Mouse (Mus musculus): ENCODE results near the gene Defb45. TPM values are rescaled to one million over a fixed set of nuclear protein-coding genes. Genes with fewer than 3 reads are reported as not detected.

Gene Defb45
- polyA plus RNA-seq, 1 experiment from 2014 or later = not detected

- ATAC-seq (replicated peaks; ENCODE audit: low FRiP score) (no peak), DNase-seq (ENCODE audit: low spot score) (no peak)
- peaks cover 4% of the 10 kb centered on the region for H3K27me3 ChIP-seq (replicated peaks; ENCODE audit: control insufficient read depth, insufficient read depth, low read length)
- H3K36me3 ChIP-seq (ENCODE audit: control insufficient read depth, insufficient read depth, low read length) = no peaks in the 10 kb centered on the region
- no peaks in the 10 kb centered on the region for H3K9me3 ChIP-seq (ENCODE audit: control insufficient read depth, low read length)
- no peak overlapping the region for H3K4me2 ChIP-seq
- no peak overlapping the region for H3K4me3 ChIP-seq (ENCODE audit: low read depth, low read length)
- WGBS = 63% methylated on average over 9 of the region's 9 CpGs
- H3K27ac ChIP-seq (ENCODE audit: low read depth, low read length) = no peak overlapping the region
- no peak overlapping the region for H3K9ac ChIP-seq (ENCODE audit: low read depth, low read length)
- H3K4me1 ChIP-seq (replicated peaks; ENCODE audit: control insufficient read depth, insufficient read depth, low read length) = no peaks in the 10 kb centered on the region
These were observed 21.4 kb upstream of the Defb45 start for GRCm38 (mm10) chr2:152620367-152621134.

GRCm38 (mm10) chr2:152617374-152617773 lies 18.2 kb upstream of the Defb45 start:
- H3K36me3 ChIP-seq (ENCODE audit: control insufficient read depth, insufficient read depth, low read length) = no peaks in the 10 kb centered on the region
- ATAC-seq (replicated peaks; ENCODE audit: low FRiP score) = no peak
- H3K4me1 ChIP-seq (replicated peaks; ENCODE audit: control insufficient read depth, insufficient read depth, low read length) = no peaks in the 10 kb centered on the region
- H3K9ac ChIP-seq (ENCODE audit: low read depth, low read length) = no peak overlapping the region
- no peak for DNase-seq (ENCODE audit: low spot score)
- WGBS = 55% methylated on average over 5 of the region's 5 CpGs
- H3K4me3 ChIP-seq (ENCODE audit: low read depth, low read length) = no peak overlapping the region
- H3K9me3 ChIP-seq (ENCODE audit: control insufficient read depth, low read length) = no peaks in the 10 kb centered on the region
- no peak overlapping the region for H3K4me2 ChIP-seq
- H3K27ac ChIP-seq (ENCODE audit: low read depth, low read length) = no peak overlapping the region
- 0 out of 2 replicates have a peak, but pooled peaks cover 2% of the 10 kb centered on the region for H3K27me3 ChIP-seq (replicated peaks; ENCODE audit: control insufficient read depth, insufficient read depth, low read length)

GRCm38 (mm10) chr2:152616470-152616869 lies 17.3 kb upstream of the Defb45 start:
- H3K4me2 ChIP-seq = no peak overlapping the region
- no peaks in the 10 kb centered on the region for H3K36me3 ChIP-seq (ENCODE audit: control insufficient read depth, insufficient read depth, low read length)
- DNase-seq (ENCODE audit: low spot score) (no peak), ATAC-seq (replicated peaks; ENCODE audit: low FRiP score) (no peak)
- no peak overlapping the region for H3K4me3 ChIP-seq (ENCODE audit: low read depth, low read length)
- H3K27ac ChIP-seq (ENCODE audit: low read depth, low read length) = no peak overlapping the region
- 46% methylated on average over 6 of the region's 6 CpGs for WGBS
- H3K9ac ChIP-seq (ENCODE audit: low read depth, low read length) = no peak overlapping the region
- no peaks in the 10 kb centered on the region for H3K27me3 ChIP-seq (replicated peaks; ENCODE audit: control insufficient read depth, insufficient read depth, low read length)
- no peaks in the 10 kb centered on the region for H3K4me1 ChIP-seq (replicated peaks; ENCODE audit: control insufficient read depth, insufficient read depth, low read length)
- H3K9me3 ChIP-seq (ENCODE audit: control insufficient read depth, low read length) = no peaks in the 10 kb centered on the region

GRCm38 (mm10) chr2:152615563-152615962 lies 16.4 kb upstream of the Defb45 start:
- H3K9me3 ChIP-seq (ENCODE audit: control insufficient read depth, low read length) = no peaks in the 10 kb centered on the region
- no peak overlapping the region for H3K4me2 ChIP-seq
- ATAC-seq (replicated peaks; ENCODE audit: low FRiP score) (no peak), DNase-seq (ENCODE audit: low spot score) (peak; percentile 48)
- 7% methylated on average over 7 of the region's 7 CpGs for WGBS
- H3K4me1 ChIP-seq (replicated peaks; ENCODE audit: control insufficient read depth, insufficient read depth, low read length) = no peaks in the 10 kb centered on the region
- H3K36me3 ChIP-seq (ENCODE audit: control insufficient read depth, insufficient read depth, low read length) = no peaks in the 10 kb centered on the region
- no peak overlapping the region for H3K9ac ChIP-seq (ENCODE audit: low read depth, low read length)
- H3K27ac ChIP-seq (ENCODE audit: low read depth, low read length) = no peak overlapping the region
- no peaks in the 10 kb centered on the region for H3K27me3 ChIP-seq (replicated peaks; ENCODE audit: control insufficient read depth, insufficient read depth, low read length)
- no peak overlapping the region for H3K4me3 ChIP-seq (ENCODE audit: low read depth, low read length)

- no peak overlapping the region for H3K4me2 ChIP-seq
- 42% methylated on average over 7 of the region's 8 CpGs for WGBS
- no peak for DNase-seq (ENCODE audit: low spot score)
These were observed 13.0 kb upstream of the Defb45 start for GRCm38 (mm10) chr2:152612193-152612592.

GRCm38 (mm10) chr2:152608719-152609118 lies 9.5 kb upstream of the Defb45 start:
- Histone ChIP-seq H3K4me2 (no peak overlapping the region), H3K4me3 (ENCODE audit: low read depth, low read length) (no peak overlapping the region), H3K4me1 (replicated peaks; ENCODE audit: control insufficient read depth, insufficient read depth, low read length) (no peaks in the 10 kb centered on the region), H3K36me3 (ENCODE audit: control insufficient read depth, insufficient read depth, low read length) (no peaks in the 10 kb centered on the region), H3K27ac (ENCODE audit: low read depth, low read length) (no peak overlapping the region), H3K27me3 (replicated peaks; ENCODE audit: control insufficient read depth, insufficient read depth, low read length) (no peaks in the 10 kb centered on the region), H3K9me3 (ENCODE audit: control insufficient read depth, low read length) (no peaks in the 10 kb centered on the region), H3K9ac (ENCODE audit: low read depth, low read length) (no peak overlapping the region)
- WGBS = 88% methylated on average over 1 of the region's 1 CpGs
- ATAC-seq (replicated peaks; ENCODE audit: low FRiP score) = no peak
- no peak for DNase-seq (ENCODE audit: low spot score)

More at GRCm38 (mm10) chr2:152612193-152612592, 13.0 kb upstream of the Defb45 start:
- no peak overlapping the region for H3K27ac ChIP-seq (ENCODE audit: low read depth, low read length)
- no peak overlapping the region for H3K9ac ChIP-seq (ENCODE audit: low read depth, low read length)
- no peaks in the 10 kb centered on the region for H3K27me3 ChIP-seq (replicated peaks; ENCODE audit: control insufficient read depth, insufficient read depth, low read length)
- no peak for ATAC-seq (replicated peaks; ENCODE audit: low FRiP score)
- H3K4me1 ChIP-seq (replicated peaks; ENCODE audit: control insufficient read depth, insufficient read depth, low read length) = no peaks in the 10 kb centered on the region
- H3K9me3 ChIP-seq (ENCODE audit: control insufficient read depth, low read length) = no peaks in the 10 kb centered on the region
- no peaks in the 10 kb centered on the region for H3K36me3 ChIP-seq (ENCODE audit: control insufficient read depth, insufficient read depth, low read length)
- H3K4me3 ChIP-seq (ENCODE audit: low read depth, low read length) = no peak overlapping the region

- no peak overlapping the region for H3K4me3 ChIP-seq (ENCODE audit: low read depth, low read length)
- no peak overlapping the region for H3K4me2 ChIP-seq
- no peaks in the 10 kb centered on the region for H3K9me3 ChIP-seq (ENCODE audit: control insufficient read depth, low read length)
- no peak overlapping the region for H3K27ac ChIP-seq (ENCODE audit: low read depth, low read length)
- no peak for ATAC-seq (replicated peaks; ENCODE audit: low FRiP score)
- no peaks in the 10 kb centered on the region for H3K27me3 ChIP-seq (replicated peaks; ENCODE audit: control insufficient read depth, insufficient read depth, low read length)
- 66% methylated on average over 6 of the region's 6 CpGs for WGBS
- no peaks in the 10 kb centered on the region for H3K4me1 ChIP-seq (replicated peaks; ENCODE audit: control insufficient read depth, insufficient read depth, low read length)
- H3K9ac ChIP-seq (ENCODE audit: low read depth, low read length) = no peak overlapping the region
- H3K36me3 ChIP-seq (ENCODE audit: control insufficient read depth, insufficient read depth, low read length) = no peaks in the 10 kb centered on the region
- no peak for DNase-seq (ENCODE audit: low spot score)
These were observed 8.5 kb upstream of the Defb45 start for GRCm38 (mm10) chr2:152607746-152608145.

- Histone ChIP-seq H3K27ac (ENCODE audit: low read depth, low read length) (no peak within 1 kb of the TSS), H3K4me3 (ENCODE audit: low read depth, low read length) (no peak within 1 kb of the TSS), H3K27me3 (replicated peaks; ENCODE audit: control insufficient read depth, insufficient read depth, low read length) (no peaks in the 10 kb centered on the region), H3K9ac (ENCODE audit: low read depth, low read length) (no peak within 1 kb of the TSS), H3K4me1 (replicated peaks; ENCODE audit: control insufficient read depth, insufficient read depth, low read length) (no peaks in the 10 kb centered on the region), H3K4me2 (no peak within 1 kb of the TSS), H3K36me3 (ENCODE audit: control insufficient read depth, insufficient read depth, low read length) (no peaks in the 10 kb centered on the region), H3K9me3 (ENCODE audit: control insufficient read depth, low read length) (no peaks in the 10 kb centered on the region)
- DNase-seq (ENCODE audit: low spot score) = no peak
- 76% methylated on average over 15 of the region's 15 CpGs for WGBS
- ATAC-seq (replicated peaks; ENCODE audit: low FRiP score) = no peak
These were observed 4.9 kb upstream of the Defb45 start, which contains the start of gene Defb36 for GRCm38 (mm10) chr2:152604057-152604456. TSS of gene Defb36 (plus strand) at chr2:152604327.

Measured in liver, embryonic 11.5 days (tissue).